Mouse (Mus musculus): ENCODE results near the gene Ckap2.

DNA sequence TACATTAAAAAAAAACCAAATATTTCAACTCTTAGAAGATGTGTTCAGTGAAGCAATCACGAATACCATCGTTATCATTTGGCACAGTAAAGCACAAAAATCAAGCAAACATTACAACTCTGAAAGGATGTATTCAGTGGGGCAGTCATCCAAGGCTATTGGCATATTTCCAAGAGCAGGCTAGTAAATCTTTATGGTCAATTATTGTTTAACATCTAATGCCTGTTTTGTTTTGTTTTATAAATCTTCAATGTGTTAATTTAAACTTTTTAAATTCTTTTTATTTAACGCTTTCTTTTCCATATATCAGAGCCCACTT is 35.3 kb downstream of the Ckap2 start:
- TF ChIP-seq CTCF (IDR thresholded peaks at IDR 0.05; ENCODE audit: low read depth, low read length) (no peak), POLR2A (IDR thresholded peaks at IDR 0.05; ENCODE audit: insufficient read depth, low read length) (no peak)

All from ES-Bruce4 (cell line).